Mouse (Mus musculus): Measurements from ENCODE around the gene Glis1. TPM values are rescaled to one million over a fixed set of nuclear protein-coding genes. Genes with fewer than 3 reads are reported as not detected.

Glis1 gene
- polyA plus RNA-seq, 2 experiments, result 0.10 to 0.35 TPM

GRCm38 (mm10) chr4:107484221-107484575, 49.8 kb downstream of the Glis1 start:
- Histone ChIP-seq H3K27me3 (ENCODE audit: control insufficient read depth, insufficient read depth, low read length) (no peaks in the 10 kb centered on the region), H3K27ac (no peak overlapping the region), H3K4me3 (ENCODE audit: insufficient read depth in 1 of 2, low read depth in 2 of 2, low read length in 2 of 2) (no peak overlapping the region), H3K4me1 (replicated peaks; ENCODE audit: control insufficient read depth in 2 of 2, insufficient read depth in 2 of 2, low read length in 1 of 2) (no peaks in the 10 kb centered on the region), H3K9ac (replicated peaks) (no peak overlapping the region), H3K9me3 (ENCODE audit: control insufficient read depth, low read length) (no peaks in the 10 kb centered on the region), H3K4me2 (ENCODE audit: low read depth) (no peak overlapping the region), H3K36me3 (replicated peaks; ENCODE audit: control insufficient read depth, insufficient read depth, low read depth) (no peaks in the 10 kb centered on the region)
- ATAC-seq (ENCODE audit: insufficient read depth) (no peak), DNase-seq (ENCODE audit: low read depth in 3 of 3, low spot score in 3 of 3) (no peak)
- WGBS (ENCODE audit: insufficient replicate concordance), result 52% methylated on average over 4 of the region's 4 CpGs
- no peak for TF ChIP-seq EP300 (IDR thresholded peaks at IDR 0.05; ENCODE audit: low read depth)
- no peak for TF ChIP-seq CTCF (IDR thresholded peaks at IDR 0.05; ENCODE audit: low read depth)

- Histone ChIP-seq H3K36me3 (replicated peaks; ENCODE audit: control insufficient read depth, insufficient read depth, low read depth) (no peaks in the 10 kb centered on the region), H3K9me3 (ENCODE audit: control insufficient read depth, low read length) (no peaks in the 10 kb centered on the region), H3K9ac (replicated peaks) (no peak overlapping the region), H3K27me3 (ENCODE audit: control insufficient read depth, insufficient read depth, low read length) (no peaks in the 10 kb centered on the region), H3K4me3 (ENCODE audit: insufficient read depth in 1 of 2, low read depth in 2 of 2, low read length in 2 of 2) (no peak overlapping the region), H3K4me1 (replicated peaks; ENCODE audit: control insufficient read depth in 2 of 2, insufficient read depth in 2 of 2, low read length in 1 of 2) (no peaks in the 10 kb centered on the region), H3K27ac (no peak overlapping the region), H3K4me2 (ENCODE audit: low read depth) (no peak overlapping the region)
- 56% methylated on average over 5 of the region's 5 CpGs for WGBS (ENCODE audit: insufficient replicate concordance)
- TF ChIP-seq EP300 (IDR thresholded peaks at IDR 0.05; ENCODE audit: low read depth), result no peak
- TF ChIP-seq CTCF (IDR thresholded peaks at IDR 0.05; ENCODE audit: low read depth), result peak; percentile 52
- DNase-seq (ENCODE audit: low read depth in 3 of 3, low spot score in 3 of 3), result no peak
- ATAC-seq (ENCODE audit: insufficient read depth), result no peak
Observed at GRCm38 (mm10) chr4:107485903-107486302, 51.5 kb downstream of the Glis1 start.

- H3K36me3 ChIP-seq (replicated peaks; ENCODE audit: control insufficient read depth, insufficient read depth, low read depth), result no peaks in the 10 kb centered on the region
- TF ChIP-seq CTCF (IDR thresholded peaks at IDR 0.05; ENCODE audit: low read depth) (no peak), EP300 (IDR thresholded peaks at IDR 0.05; ENCODE audit: low read depth) (no peak)
- DNase-seq (ENCODE audit: low read depth in 3 of 3, low spot score in 3 of 3) (no peak), ATAC-seq (ENCODE audit: insufficient read depth) (no peak)
- H3K27me3 ChIP-seq (ENCODE audit: control insufficient read depth, insufficient read depth, low read length), result no peaks in the 10 kb centered on the region
- H3K9me3 ChIP-seq (ENCODE audit: control insufficient read depth, low read length), result no peaks in the 10 kb centered on the region
- H3K4me2 ChIP-seq (ENCODE audit: low read depth), result no peak overlapping the region
- 72% methylated on average over 20 of the region's 20 CpGs for WGBS (ENCODE audit: insufficient replicate concordance)
- H3K4me3 ChIP-seq (ENCODE audit: insufficient read depth in 1 of 2, low read depth in 2 of 2, low read length in 2 of 2), result no peak overlapping the region
- H3K27ac ChIP-seq, result no peak overlapping the region
- no peak overlapping the region for H3K9ac ChIP-seq (replicated peaks)
- no peaks in the 10 kb centered on the region for H3K4me1 ChIP-seq (replicated peaks; ENCODE audit: control insufficient read depth in 2 of 2, insufficient read depth in 2 of 2, low read length in 1 of 2)
Observed at GRCm38 (mm10) chr4:107489121-107489840, 54.9 kb downstream of the Glis1 start.

GRCm38 (mm10) chr4:107492991-107493390, 58.6 kb downstream of the Glis1 start:
- Histone ChIP-seq H3K9me3 (ENCODE audit: control insufficient read depth, low read length) (no peaks in the 10 kb centered on the region), H3K4me2 (ENCODE audit: low read depth) (no peak overlapping the region), H3K9ac (replicated peaks) (no peak overlapping the region), H3K36me3 (replicated peaks; ENCODE audit: control insufficient read depth, insufficient read depth, low read depth) (no peaks in the 10 kb centered on the region), H3K4me3 (ENCODE audit: insufficient read depth in 1 of 2, low read depth in 2 of 2, low read length in 2 of 2) (no peak overlapping the region), H3K4me1 (replicated peaks; ENCODE audit: control insufficient read depth in 2 of 2, insufficient read depth in 2 of 2, low read length in 1 of 2) (no peaks in the 10 kb centered on the region), H3K27ac (no peak overlapping the region), H3K27me3 (ENCODE audit: control insufficient read depth, insufficient read depth, low read length) (no peaks in the 10 kb centered on the region)
- TF ChIP-seq CTCF (IDR thresholded peaks at IDR 0.05; ENCODE audit: low read depth), result no peak
- no peak for TF ChIP-seq EP300 (IDR thresholded peaks at IDR 0.05; ENCODE audit: low read depth)
- WGBS (ENCODE audit: insufficient replicate concordance), result 52% methylated on average over 5 of the region's 5 CpGs
- ATAC-seq (ENCODE audit: insufficient read depth), result no peak
- no peak for DNase-seq (ENCODE audit: low read depth in 3 of 3, low spot score in 3 of 3)

- Histone ChIP-seq H3K27me3 (ENCODE audit: control insufficient read depth, insufficient read depth, low read length) (no peaks in the 10 kb centered on the region), H3K9ac (replicated peaks) (no peak overlapping the region), H3K27ac (no peak overlapping the region), H3K36me3 (replicated peaks; ENCODE audit: control insufficient read depth, insufficient read depth, low read depth) (no peaks in the 10 kb centered on the region), H3K4me3 (ENCODE audit: insufficient read depth in 1 of 2, low read depth in 2 of 2, low read length in 2 of 2) (no peak overlapping the region), H3K4me2 (ENCODE audit: low read depth) (no peak overlapping the region), H3K9me3 (ENCODE audit: control insufficient read depth, low read length) (no peaks in the 10 kb centered on the region), H3K4me1 (replicated peaks; ENCODE audit: control insufficient read depth in 2 of 2, insufficient read depth in 2 of 2, low read length in 1 of 2) (no peaks in the 10 kb centered on the region)
- WGBS (ENCODE audit: insufficient replicate concordance), result 53% methylated on average over 9 of the region's 9 CpGs
- TF ChIP-seq EP300 (IDR thresholded peaks at IDR 0.05; ENCODE audit: low read depth), result no peak
- TF ChIP-seq CTCF (IDR thresholded peaks at IDR 0.05; ENCODE audit: low read depth), result no peak
- no peak for ATAC-seq (ENCODE audit: insufficient read depth)
- no peak for DNase-seq (ENCODE audit: low read depth in 3 of 3, low spot score in 3 of 3)
Observed at GRCm38 (mm10) chr4:107495751-107496430, 61.5 kb downstream of the Glis1 start.

Data from liver, embryonic 14.5 days (tissue).